Mouse (Mus musculus): ENCODE data around the gene Afm.

- TF ChIP-seq CTCF (conservative IDR thresholded peaks at IDR 0.05; ENCODE audit: insufficient read depth, insufficient read length, low read depth, low read length), result no peak
- TF ChIP-seq POLR2A (IDR thresholded peaks at IDR 0.05; ENCODE audit: low read depth, low read length), result no peak
These were observed 42.0 kb downstream of the Afm start, which contains the start of gene 5830473C10Rik for GRCm38 (mm10) chr5:90560743-90561142.

Measured in kidney, adult 2 months (tissue).